Mouse (Mus musculus): Measurements from ENCODE around the gene Ndufb8.

Gene Ndufb8

GRCm38 (mm10) chr19:44554861-44555590 is at the start of gene Ndufb8:
Gene Ndufb8 (minus strand): TSS chr19:44555440.
- in situ Hi-C loops (cut with MboI) = no loop called here

DNA sequence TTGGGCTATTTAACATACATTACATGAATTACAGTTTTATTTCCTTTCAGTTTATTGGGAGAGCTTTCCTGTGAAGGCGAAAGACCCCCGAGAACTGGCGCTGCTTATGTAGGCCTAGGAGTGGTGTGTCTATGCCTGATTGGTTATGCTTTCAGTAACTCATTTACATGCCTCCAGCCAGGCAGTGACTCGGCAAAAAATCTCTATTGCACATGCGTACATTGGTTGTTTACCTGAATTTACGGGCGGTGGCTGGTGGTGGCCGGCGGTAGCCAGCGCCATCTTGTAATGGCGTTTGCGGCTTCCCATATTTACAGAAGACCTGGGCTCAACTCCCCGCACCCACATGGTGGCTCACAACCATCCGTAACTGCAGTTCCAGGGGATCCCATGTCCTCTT is 38.9 kb upstream of the Ndufb8 start:
- in situ Hi-C loops (cut with MboI) = loop anchor here (25.0 kb wide), 1 partner anchor 293 kb away; no protein-coding TSS in a partner anchor

DNA sequence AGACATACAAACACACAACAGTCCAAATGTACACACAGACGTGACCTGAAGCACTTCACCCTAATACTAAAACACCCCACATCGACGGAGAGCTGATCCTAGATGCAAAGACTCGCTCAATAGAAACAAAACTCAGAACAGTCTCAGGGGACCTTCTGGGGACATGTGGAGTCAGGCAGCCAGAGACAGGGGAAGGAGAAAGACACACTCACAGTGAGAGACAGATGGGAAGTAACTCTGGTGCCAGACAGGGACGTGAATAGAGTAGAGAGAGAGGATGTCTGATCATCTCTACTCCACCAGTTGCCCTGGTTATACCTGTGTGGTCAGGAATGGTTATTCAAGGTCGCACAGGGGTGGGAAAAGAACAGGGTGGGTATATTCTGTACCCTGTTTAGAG is 36.4 kb upstream of the Ndufb8 start:
- in situ Hi-C loops (cut with MboI) = loop anchor here (25.0 kb wide), 1 partner anchor 296 kb away; no protein-coding TSS in a partner anchor

- in situ Hi-C loops (cut with MboI) = loop anchor here (25.0 kb wide), 1 partner anchor 296 kb away; no protein-coding TSS in a partner anchor
Measured at GRCm38 (mm10) chr19:44590992-44591391, 35.8 kb upstream of the Ndufb8 start.

GRCm38 (mm10) chr19:44589591-44590223 is 34.5 kb upstream of the Ndufb8 start:
- in situ Hi-C loops (cut with MboI) = loop anchor here (25.0 kb wide), 1 partner anchor 298 kb away; no protein-coding TSS in a partner anchor

DNA sequence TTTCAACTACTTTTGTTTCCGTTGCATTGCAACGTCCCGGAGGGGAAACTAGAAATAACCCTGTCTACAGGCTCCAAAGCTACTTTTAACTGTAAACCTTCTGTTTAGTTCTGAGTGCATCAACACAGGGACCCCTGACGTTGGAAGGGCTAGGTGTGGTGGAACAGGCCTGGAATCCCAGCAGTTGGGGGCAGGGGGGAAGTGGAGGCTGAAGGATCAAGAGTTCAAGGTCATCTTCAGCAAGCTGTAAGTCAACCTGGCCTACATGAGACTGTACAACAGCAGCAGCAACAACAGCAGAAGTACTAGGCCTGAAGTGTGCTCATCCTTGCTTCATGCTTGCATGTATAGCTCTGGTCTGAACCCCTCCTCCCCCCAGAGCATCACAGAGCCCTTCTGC is 32.8 kb upstream of the Ndufb8 start:
- in situ Hi-C loops (cut with MboI) = loop anchor here (25.0 kb wide), 1 partner anchor 299 kb away; no protein-coding TSS in a partner anchor

DNA sequence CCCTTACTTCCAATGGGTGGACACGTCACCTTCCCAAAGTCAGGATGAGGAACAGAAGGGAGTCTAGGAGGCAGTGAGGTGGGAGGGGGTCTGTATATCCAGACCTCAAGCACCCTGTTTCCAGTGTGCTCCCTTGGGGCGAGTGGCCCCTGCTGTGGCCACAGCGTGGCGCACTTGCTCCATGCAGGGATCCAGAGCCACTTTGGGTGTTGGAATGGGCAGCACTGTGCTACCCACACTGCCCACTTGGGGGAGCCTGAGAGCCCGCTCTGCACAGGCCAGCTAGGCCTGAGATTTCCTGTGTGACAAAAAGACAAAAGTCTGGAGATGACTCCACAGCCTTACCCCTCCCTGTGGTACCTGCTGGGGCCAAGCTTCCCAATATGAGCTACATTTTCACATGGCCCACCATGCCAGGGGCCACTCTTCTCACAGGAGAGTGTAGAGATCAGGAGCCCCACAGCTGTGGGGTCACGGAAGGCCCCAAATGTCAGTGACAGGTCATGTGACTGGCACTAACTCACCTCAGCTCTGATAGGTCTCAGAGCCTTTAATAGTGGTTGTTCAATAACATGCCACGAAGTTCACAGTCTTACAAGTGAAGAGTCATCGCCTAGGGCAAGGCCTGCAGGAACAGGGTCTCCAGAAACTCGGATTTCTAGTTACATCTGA is 27.5 kb upstream of the Ndufb8 start:
- in situ Hi-C loops (cut with MboI) = loop anchor here (25.0 kb wide), 1 partner anchor 305 kb away; no protein-coding TSS in a partner anchor

DNA sequence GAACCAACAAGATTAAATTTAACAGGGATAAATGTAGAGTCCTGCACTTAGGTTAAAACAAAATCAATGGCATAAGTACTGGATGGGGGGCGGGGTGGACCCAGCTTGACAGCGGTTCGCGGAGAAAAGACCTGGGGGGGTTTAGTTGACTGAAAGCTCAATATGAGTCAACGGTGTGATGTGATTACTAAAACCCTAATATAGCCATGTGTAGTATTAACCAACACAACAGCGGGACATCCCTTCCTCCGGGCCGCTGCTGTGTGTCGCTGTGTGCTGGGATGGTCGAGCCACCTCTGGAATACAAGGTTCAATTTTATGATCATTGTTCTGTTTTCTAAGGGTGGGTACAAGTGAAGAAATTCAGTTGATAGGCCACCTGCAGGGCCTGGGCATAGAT is 26.9 kb upstream of the Ndufb8 start:
- in situ Hi-C loops (cut with MboI) = loop anchor here (25.0 kb wide), 1 partner anchor 305 kb away; no protein-coding TSS in a partner anchor

- in situ Hi-C loops (cut with MboI) = loop anchor here (25.0 kb wide), 1 partner anchor 309 kb away; no protein-coding TSS in a partner anchor
Measured at GRCm38 (mm10) chr19:44578038-44578437, 22.8 kb upstream of the Ndufb8 start.

- in situ Hi-C loops (cut with MboI) = loop anchor here (25.0 kb wide), 1 partner anchor 311 kb away; no protein-coding TSS in a partner anchor
Measured at GRCm38 (mm10) chr19:44576275-44576674, 21.0 kb upstream of the Ndufb8 start.

GRCm38 (mm10) chr19:44567763-44568162 is 12.5 kb upstream of the Ndufb8 start:
- in situ Hi-C loops (cut with MboI) = no loop called here

DNA sequence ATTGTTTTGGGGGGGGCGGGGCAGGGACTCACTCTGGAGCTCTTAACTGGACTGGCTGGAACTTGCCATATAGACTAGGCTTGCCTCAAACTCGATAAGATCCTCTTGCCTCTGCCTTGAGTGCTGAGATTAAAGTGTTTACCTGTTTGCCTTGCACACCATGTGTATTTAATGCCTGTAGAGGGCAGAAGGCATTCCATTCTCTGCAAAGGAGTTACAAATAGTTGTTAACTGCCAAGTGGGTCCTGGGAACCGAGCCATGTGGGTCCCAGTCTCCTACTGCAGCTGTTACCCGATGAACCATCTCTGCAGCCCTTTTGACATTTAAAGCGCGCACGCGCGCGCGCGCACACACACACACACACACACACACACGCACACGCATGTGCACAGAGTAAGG is 8.8 kb upstream of the Ndufb8 start:
- in situ Hi-C loops (cut with MboI) = no loop called here

DNA sequence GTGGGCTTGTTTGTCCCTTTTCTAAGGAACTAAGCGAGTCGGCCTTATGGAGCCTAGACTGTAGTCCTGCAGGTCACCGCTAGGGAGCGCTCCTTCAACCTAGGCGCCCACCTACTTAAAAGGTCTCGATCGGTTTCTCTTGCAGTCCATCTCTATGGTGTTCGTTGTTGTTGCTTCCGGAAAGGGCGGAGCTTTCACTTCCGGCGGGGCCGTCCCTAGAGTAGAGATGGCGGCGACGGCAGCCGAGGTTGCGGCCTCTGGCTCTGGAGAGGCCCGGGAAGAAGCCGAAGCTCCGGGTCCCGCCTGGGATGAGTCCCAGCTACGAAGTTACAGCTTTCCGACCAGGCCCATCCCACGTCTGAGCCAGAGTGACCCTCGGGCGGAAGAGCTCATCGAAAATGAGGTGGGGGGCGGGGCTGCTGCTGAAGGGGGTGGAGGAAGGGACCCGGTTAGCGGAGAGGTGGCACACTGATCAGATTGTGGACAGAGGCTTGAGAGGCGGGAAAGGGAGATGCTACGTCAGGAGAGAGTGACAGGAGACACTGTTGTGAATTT is 7.5 kb upstream of the Ndufb8 start, which contains the start of gene Hif1an:
Gene Hif1an (plus strand): TSS at position 199 of the 555 bp plus-strand sequence.
- in situ Hi-C loops (cut with MboI) = no loop called here

DNA sequence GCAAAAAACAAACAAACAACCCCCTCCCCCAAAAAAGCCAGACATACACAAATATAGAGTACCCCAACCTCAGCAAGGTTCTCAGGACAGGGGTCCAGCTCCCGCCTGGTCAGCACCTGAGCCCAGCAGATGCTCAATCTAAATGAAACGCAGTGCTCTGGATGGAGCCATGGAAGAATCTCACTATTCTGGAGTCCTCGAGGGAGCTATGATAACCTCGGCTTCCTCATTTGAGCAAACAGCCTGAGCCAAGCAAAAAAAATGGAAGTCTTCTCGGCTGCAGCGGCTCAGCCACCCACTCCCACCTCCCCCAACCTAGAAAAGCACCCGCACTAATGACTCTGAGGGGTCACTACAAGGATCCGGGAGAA is 765 bp downstream of the Ndufb8 start:
- in situ Hi-C loops (cut with MboI) = no loop called here

- in situ Hi-C loops (cut with MboI) = no loop called here
Measured at GRCm38 (mm10) chr19:44553286-44553685, 2.0 kb downstream of the Ndufb8 start.

GRCm38 (mm10) chr19:44552731-44553130 is 2.5 kb downstream of the Ndufb8 start, which contains the start of gene Gm20538:
Gene Gm20538 (minus strand): TSS chr19:44552831.
- in situ Hi-C loops (cut with MboI) = no loop called here

DNA sequence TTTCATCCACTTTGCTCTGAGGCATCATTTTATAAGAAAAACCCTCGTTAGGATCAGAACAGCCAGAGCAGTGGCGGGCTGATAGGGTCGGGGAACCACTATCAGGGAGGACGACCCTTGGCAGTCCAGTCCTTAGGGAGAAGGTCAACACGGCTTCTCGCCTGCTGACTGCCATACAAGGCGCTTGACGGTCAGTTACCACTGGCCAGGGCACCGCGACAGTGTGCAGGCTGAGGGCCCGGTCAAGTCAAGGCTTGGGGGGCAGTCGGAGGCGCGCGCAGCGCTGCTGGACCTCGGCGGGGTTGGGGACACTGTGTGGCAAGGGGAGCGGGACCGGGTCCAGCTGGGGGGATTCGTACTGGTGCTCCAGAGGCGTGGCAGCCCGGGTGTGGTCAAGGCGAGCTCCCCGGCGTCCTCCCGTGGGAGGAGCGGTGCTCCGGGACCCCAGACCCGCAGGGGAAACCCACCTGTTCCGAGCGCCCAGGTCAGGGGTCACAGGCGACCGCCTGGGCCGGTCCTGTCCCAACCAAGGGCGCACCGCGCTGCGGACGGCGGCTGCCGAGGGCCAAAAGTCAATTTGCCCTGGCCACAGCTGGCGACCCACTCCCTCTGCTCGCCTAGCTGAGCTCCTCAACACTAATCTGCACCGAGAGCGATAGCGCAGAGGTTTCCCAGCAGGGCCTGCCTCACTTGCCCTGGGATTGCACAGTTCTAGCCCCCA is 9.8 kb downstream of the Ndufb8 start, which contains the start of gene Sec31b:
Gene Sec31b (minus strand): TSS at position 544 of the 721 bp plus-strand sequence.
- in situ Hi-C loops (cut with MboI) = loop anchor here (10.0 kb wide), 1 partner anchor 181 kb away; no protein-coding TSS in a partner anchor

- in situ Hi-C loops (cut with MboI) = loop anchor here (10.0 kb wide), 1 partner anchor 180 kb away; no protein-coding TSS in a partner anchor
Measured at GRCm38 (mm10) chr19:44544775-44545174, 10.5 kb downstream of the Ndufb8 start.

- in situ Hi-C loops (cut with MboI) = loop anchor here (10.0 kb wide), 1 partner anchor 180 kb away; no protein-coding TSS in a partner anchor
Measured at GRCm38 (mm10) chr19:44544372-44544771, 10.9 kb downstream of the Ndufb8 start.

GRCm38 (mm10) chr19:44542694-44543178 is 12.5 kb downstream of the Ndufb8 start:
- in situ Hi-C loops (cut with MboI) = loop anchor here (10.0 kb wide), 1 partner anchor 178 kb away; no protein-coding TSS in a partner anchor

All from mature B cell (primary cell).